Comparison of ENCODE assay signal across 25 mouse cellular contexts in genomic region chr10:81197305-81197704, GRCm38 (mm10). TPM values are rescaled to one million over a fixed set of nuclear protein-coding genes. Genes with fewer than 3 reads are reported as not detected.
DNase-seq lines count a peak whose midpoint lies in the region; ATAC-seq lines count a peak whose summit lies in the region.
"Had no signal": no experiment of that assay in that cellular context is flagged by ENCODE, and none has a peak within 500 bp of the region (broad histone marks: within the 10 kb centered on the region; RNA-seq: fewer than 3 reads in every experiment).

No protein-coding gene starts in this region.

- 55% methylated on average over 6 of the region's 6 CpGs for WGBS in hindbrain, embryonic 10.5 days
- WGBS in hindbrain, embryonic 13.5 days, result 50% methylated on average over 6 of the region's 6 CpGs
- WGBS in heart, embryonic 14.5 days, result 21% methylated on average over 6 of the region's 6 CpGs
- WGBS in limb, embryonic 13.5 days, result 52% methylated on average over 6 of the region's 6 CpGs

- H3K36me3 ChIP-seq in hindbrain, embryonic 10.5 days, result no peaks in the 10 kb centered on the region
- no peaks in the 10 kb centered on the region for H3K36me3 ChIP-seq in hindbrain, embryonic 13.5 days
- H3K36me3 ChIP-seq in heart, embryonic 14.5 days (ENCODE audit: control insufficient read depth, insufficient read depth, low read length), result peaks cover 3% of the 10 kb centered on the region; the same call in 1 of the 2 replicates
- no peaks in the 10 kb centered on the region for H3K36me3 ChIP-seq in limb, embryonic 13.5 days
- H3K36me3 ChIP-seq: embryonic facial prominence, embryonic 15.5 days; forebrain, embryonic 15.5 days; liver, embryonic 12.5 days had no signal

- no peaks in the 10 kb centered on the region for H3K9me3 ChIP-seq in hindbrain, embryonic 10.5 days
- H3K9me3 ChIP-seq in hindbrain, embryonic 13.5 days, result no peaks in the 10 kb centered on the region
- no peaks in the 10 kb centered on the region for H3K9me3 ChIP-seq in heart, embryonic 14.5 days (ENCODE audit: control insufficient read depth, low read length)
- no peaks in the 10 kb centered on the region for H3K9me3 ChIP-seq in limb, embryonic 13.5 days
- H3K9me3 ChIP-seq: embryonic facial prominence, embryonic 15.5 days; forebrain, embryonic 15.5 days; liver, embryonic 12.5 days had no signal

- no peak overlapping the region for H3K9ac ChIP-seq in hindbrain, embryonic 13.5 days
- H3K9ac ChIP-seq in heart, embryonic 14.5 days (ENCODE audit: low read length), result peak overlapping the region; percentile 99
- H3K9ac ChIP-seq in limb, embryonic 13.5 days, result 0 out of 2 replicates have a peak overlapping the region, but pooled peaks have one; percentile 9
- H3K9ac ChIP-seq: embryonic facial prominence, embryonic 15.5 days; forebrain, embryonic 15.5 days; hindbrain, embryonic 14.5 days; liver, embryonic 12.5 days had no signal

- DNase-seq in hindbrain, embryonic 10.5 days (ENCODE audit: low spot score), result no peak
- DNase-seq in heart, adult 9 months (ENCODE audit: low spot score in 2 of 2), result peak; percentile 43 to 59
- no peak for DNase-seq in kidney, postnatal 10 days
- DNase-seq in cerebellum, adult 9-11 months, result no peak
- no peak for DNase-seq in testis, postnatal 10 days (ENCODE audit: low spot score)
- DNase-seq: adrenal gland, postnatal 14 days; B cell, adult 2 months; cerebellum, adult 8-10 months; kidney, adult 2 months; kidney, postnatal 14 days; lung, adult 18-20 months; lung, postnatal 14 days; spleen, adult 18-20 months had no signal

- ATAC-seq in hindbrain, embryonic 13.5 days (ENCODE audit: low FRiP score), result no peak
- no peak for ATAC-seq in heart, embryonic 14.5 days (ENCODE audit: insufficient number of reproducible peaks, insufficient read depth, low FRiP score, low read depth)
- ATAC-seq in limb, embryonic 13.5 days (ENCODE audit: low FRiP score, low read depth), result no peak
- ATAC-seq: forebrain, embryonic 15.5 days; inflammation-experienced regulatory T-cells, adult 6 months; liver, embryonic 12.5 days had no signal

- H3K27me3 ChIP-seq in hindbrain, embryonic 10.5 days (ENCODE audit: insufficient read depth, poor library complexity, severe bottlenecking), result peaks cover 63% of the 10 kb centered on the region
- peaks cover 57% of the 10 kb centered on the region for H3K27me3 ChIP-seq in hindbrain, embryonic 13.5 days
- H3K27me3 ChIP-seq in heart, embryonic 14.5 days (ENCODE audit: control insufficient read depth, insufficient read depth, low read length), result peaks cover 6% of the 10 kb centered on the region; the same call in 1 of the 2 replicates
- H3K27me3 ChIP-seq in limb, embryonic 13.5 days, result peaks cover 63% of the 10 kb centered on the region

- no peak overlapping the region for H3K27ac ChIP-seq in hindbrain, embryonic 10.5 days
- H3K27ac ChIP-seq in hindbrain, embryonic 13.5 days, result no peak overlapping the region
- peak overlapping the region; percentile 100 for H3K27ac ChIP-seq in heart, embryonic 14.5 days (replicated peaks in 1 of 2; ENCODE audit: control insufficient read depth in 1 of 2, insufficient read depth in 1 of 2, low read depth in 2 of 2, low read length in 2 of 2)
- H3K27ac ChIP-seq in limb, embryonic 13.5 days, result no peak overlapping the region
- H3K27ac ChIP-seq: embryonic facial prominence, embryonic 15.5 days; forebrain, embryonic 15.5 days; hindbrain, embryonic 14.5 days; liver, embryonic 12.5 days had no signal

- peaks cover 28% of the 10 kb centered on the region for H3K4me1 ChIP-seq in hindbrain, embryonic 10.5 days (replicated peaks)
- peaks cover 19% of the 10 kb centered on the region for H3K4me1 ChIP-seq in hindbrain, embryonic 13.5 days (replicated peaks)
- H3K4me1 ChIP-seq in heart, embryonic 14.5 days (ENCODE audit: control insufficient read depth in 2 of 2, insufficient read depth in 2 of 2, low read length in 2 of 2), result peaks cover 42 to 59% of the 10 kb centered on the region in 2 experiments
- peaks cover 19% of the 10 kb centered on the region for H3K4me1 ChIP-seq in limb, embryonic 13.5 days

- 0 out of 2 replicates have a peak overlapping the region, but pooled peaks have one; percentile 6 for H3K4me3 ChIP-seq in hindbrain, embryonic 10.5 days
- H3K4me3 ChIP-seq in hindbrain, embryonic 13.5 days, result no peak overlapping the region
- peak overlapping the region; percentile 10 to 59; a peak in 3 of 4 replicates for H3K4me3 ChIP-seq in heart, embryonic 14.5 days (ENCODE audit: control insufficient read depth in 1 of 2, insufficient read depth in 1 of 2, low read depth in 1 of 2, low read length in 2 of 2)
- H3K4me3 ChIP-seq in limb, embryonic 13.5 days, result no peak overlapping the region
- H3K4me3 ChIP-seq: embryonic facial prominence, embryonic 15.5 days; forebrain, embryonic 15.5 days; liver, embryonic 12.5 days had no signal

- no peak overlapping the region for H3K4me2 ChIP-seq in hindbrain, embryonic 13.5 days
- peak overlapping the region; percentile 86 for H3K4me2 ChIP-seq in heart, embryonic 14.5 days (ENCODE audit: low read length)
- H3K4me2 ChIP-seq in limb, embryonic 13.5 days (replicated peaks), result no peak overlapping the region
- H3K4me2 ChIP-seq: embryonic facial prominence, embryonic 15.5 days; forebrain, embryonic 15.5 days; hindbrain, embryonic 14.5 days; liver, embryonic 12.5 days; midbrain, embryonic 11.5 days had no signal

RNA-seq across cellular contexts. Expression of gene Nmrk2, which starts 4.5 kb away (rescaled TPM):
- not detected in 2 replicates for polyA plus RNA-seq in hindbrain, embryonic 10.5 days (2016; fragmentation: Nextera tagmentation; extraction: Ambion mirVana)
- polyA plus RNA-seq in hindbrain, embryonic 13.5 days (2015; fragmentation: Nextera tagmentation; extraction: Ambion mirVana), result 0.09 and 0.10 TPM in 2 replicates
- 7.4 and 8.3 TPM in 2 replicates for polyA plus RNA-seq in heart, embryonic 14.5 days (2014; fragmentation: Nextera tagmentation; extraction: Ambion mirVana)
- polyA plus RNA-seq in limb, embryonic 13.5 days (2015; fragmentation: Nextera tagmentation; extraction: Ambion mirVana), result 0.18 and 0.26 TPM in 2 replicates
- polyA plus RNA-seq: hindbrain, embryonic 14.5 days; liver, embryonic 12.5 days; midbrain, embryonic 11.5 days; urinary bladder, adult 2 months had no signal

RNA-seq across cellular contexts. Expression of gene 4930442H23Rik, which starts 13.7 kb away (rescaled TPM):
- polyA plus RNA-seq in hindbrain, embryonic 10.5 days (2016; fragmentation: Nextera tagmentation; extraction: Ambion mirVana), result not detected in 2 replicates
- 0.13 and 0.26 TPM in 2 replicates for polyA plus RNA-seq in hindbrain, embryonic 13.5 days (2015; fragmentation: Nextera tagmentation; extraction: Ambion mirVana)
- polyA plus RNA-seq in heart, embryonic 14.5 days (2014; fragmentation: Nextera tagmentation; extraction: Ambion mirVana), result not detected in 2 replicates
- not detected in 2 replicates for polyA plus RNA-seq in limb, embryonic 13.5 days (2015; fragmentation: Nextera tagmentation; extraction: Ambion mirVana)
- polyA plus RNA-seq: hindbrain, embryonic 14.5 days; inflammation-experienced regulatory T-cells, adult 6 months; kidney, adult 2 months; limb, embryonic 11.5 days; liver, embryonic 12.5 days; midbrain, embryonic 11.5 days; neural tube, embryonic 11.5 days; urinary bladder, adult 2 months had no signal

RNA-seq across cellular contexts. Expression of gene Dapk3, which starts 14.5 kb away (rescaled TPM):
- polyA plus RNA-seq in hindbrain, embryonic 10.5 days (2016; fragmentation: Nextera tagmentation; extraction: Ambion mirVana), result 58.3 and 75.6 TPM in 2 replicates
- polyA plus RNA-seq in hindbrain, embryonic 13.5 days (2015; fragmentation: Nextera tagmentation; extraction: Ambion mirVana), result 59.1 and 61.7 TPM in 2 replicates
- polyA plus RNA-seq in heart, embryonic 14.5 days (2014; fragmentation: Nextera tagmentation; extraction: Ambion mirVana), result 41.5 and 51.0 TPM in 2 replicates
- polyA plus RNA-seq in limb, embryonic 13.5 days (2015; fragmentation: Nextera tagmentation; extraction: Ambion mirVana), result 53.4 and 53.7 TPM in 2 replicates

RNA-seq across cellular contexts. Expression of gene Eef2, which starts 20.9 kb away (rescaled TPM):
- 495 and 570 TPM in 2 replicates for polyA plus RNA-seq in hindbrain, embryonic 10.5 days (2016; fragmentation: Nextera tagmentation; extraction: Ambion mirVana)
- polyA plus RNA-seq in hindbrain, embryonic 13.5 days (2015; fragmentation: Nextera tagmentation; extraction: Ambion mirVana), result 561 and 576 TPM in 2 replicates
- polyA plus RNA-seq in heart, embryonic 14.5 days (2014; fragmentation: Nextera tagmentation; extraction: Ambion mirVana), result 331 and 337 TPM in 2 replicates
- 577 and 592 TPM in 2 replicates for polyA plus RNA-seq in limb, embryonic 13.5 days (2015; fragmentation: Nextera tagmentation; extraction: Ambion mirVana)

RNA-seq across cellular contexts. Expression of gene Pias4, which starts 29.6 kb away (rescaled TPM):
- 64.1 and 72.2 TPM in 2 replicates for polyA plus RNA-seq in hindbrain, embryonic 10.5 days (2016; fragmentation: Nextera tagmentation; extraction: Ambion mirVana)
- polyA plus RNA-seq in hindbrain, embryonic 13.5 days (2015; fragmentation: Nextera tagmentation; extraction: Ambion mirVana), result 58.4 and 62.3 TPM in 2 replicates
- 33.5 and 34.0 TPM in 2 replicates for polyA plus RNA-seq in heart, embryonic 14.5 days (2014; fragmentation: Nextera tagmentation; extraction: Ambion mirVana)
- polyA plus RNA-seq in limb, embryonic 13.5 days (2015; fragmentation: Nextera tagmentation; extraction: Ambion mirVana), result 62.2 and 62.3 TPM in 2 replicates

Comparison
In these comparisons a context has a peak if more than half of its experiments do, and no peak if none do; other contexts are left out.
1. H3K4me3 ChIP-seq: peak in hindbrain, embryonic 10.5 days (single experiment) and heart, embryonic 14.5 days (2 of 2); none in hindbrain, embryonic 13.5 days (single experiment) and limb, embryonic 13.5 days (single experiment).
2. DNase-seq: peak in heart, adult 9 months (2 of 2); none in hindbrain, embryonic 10.5 days (single experiment), kidney, postnatal 10 days (single experiment), cerebellum, adult 9-11 months (single experiment) and testis, postnatal 10 days (single experiment).
3. H3K27ac ChIP-seq: peak in heart, embryonic 14.5 days (2 of 2); none in hindbrain, embryonic 10.5 days (single experiment), hindbrain, embryonic 13.5 days (single experiment) and limb, embryonic 13.5 days (single experiment).